Mouse (Mus musculus) stomach, postnatal 0 days (tissue): ENCODE data around the gene Specc1.

ENCODE experiments used
- CTCF ChIP-seq: IDR thresholded peaks from 2 replicates; pipeline ENCODE4 v1.5.1; 2016; ENCODE audit warnings: antibody characterized with exemption, low read depth, mild to moderate bottlenecking, moderate library complexity
- EP300 ChIP-seq: optimal IDR thresholded peaks from 2 replicates; pipeline ENCODE3; 2016; ENCODE audit warnings: antibody characterized with exemption

DNA sequence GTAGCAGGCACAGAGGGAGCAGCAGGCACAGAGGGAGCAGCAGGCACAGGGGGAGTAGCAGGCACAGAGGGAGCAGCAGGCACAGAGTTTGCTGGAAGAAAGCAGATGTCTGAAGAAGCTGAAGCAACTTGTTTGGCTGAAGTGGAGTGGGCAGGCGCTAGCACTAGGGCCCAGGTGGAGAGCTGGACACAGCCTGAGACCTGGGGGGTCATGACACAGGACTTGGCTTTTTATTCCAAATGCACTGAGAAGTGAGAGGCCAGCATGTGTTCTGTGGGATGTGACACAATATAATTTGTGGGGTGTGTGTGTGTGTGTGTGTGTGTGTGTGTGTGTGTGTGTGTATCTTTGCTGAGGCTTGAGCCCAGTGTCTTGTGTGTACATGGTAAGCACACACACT lies 64.3 kb downstream of the Specc1 start:
- TF ChIP-seq CTCF (no peak), EP300 (no peak)
